Mouse (Mus musculus) liver, postnatal 0 days (tissue): ENCODE data around the gene Pdia2. TPM values are rescaled to one million over a fixed set of nuclear protein-coding genes. Genes with fewer than 3 reads are reported as not detected.
A peak's percentile ranks its signal among the peaks of the same experiment; 100 is the strongest.
"Not testable (repeated sequence)": the region's sequence is repeated elsewhere in the genome, so short reads cannot be mapped to it uniquely, and the experiment has no call there.

Experiments
- ATAC-seq: fragments of 200-750 bp; cut with Nextera tagmentation; 2 replicates; pipeline ENCODE4 v1.8.0; 2017; ENCODE audit warnings: mild to moderate bottlenecking, moderate library complexity
- DNase-seq: peaks from one replicate; pipeline ENCODE4 v3.0.0-alpha.2; 2016
- H3K27ac ChIP-seq: fragments of 300-500 bp; sonication (generic); 2 replicates; pipeline ENCODE4 v1.5.1; 2014; ENCODE audit warnings: antibody characterized with exemption, moderate library complexity, mild to moderate bottlenecking, low read depth
- H3K27me3 ChIP-seq: fragments of 300-500 bp; sonication (generic); 2 replicates; pipeline ENCODE4 v1.6.1; 2014; ENCODE audit warnings: low read length, control low read depth, mixed read lengths; ENCODE audit not compliant: insufficient read depth
- H3K36me3 ChIP-seq: fragments of 300-500 bp; sonication (generic); replicated peaks from 2 replicates; pipeline ENCODE4 v1.6.1; 2014; ENCODE audit warnings: mild to moderate bottlenecking, control low read depth, low read length, moderate library complexity, mixed read lengths; ENCODE audit not compliant: insufficient read depth
- H3K4me1 ChIP-seq: fragments of 300-500 bp; sonication (generic); 2 replicates; pipeline ENCODE4 v1.6.1; 2014; ENCODE audit warnings: antibody characterized with exemption, mild to moderate bottlenecking, control low read depth; ENCODE audit not compliant: insufficient read depth
- H3K4me2 ChIP-seq: fragments of 300-500 bp; sonication (generic); 2 replicates; pipeline ENCODE4 v1.6.1; 2014; ENCODE audit warnings: low read depth, mild to moderate bottlenecking, low read length, moderate library complexity, mixed read lengths
- H3K4me3 ChIP-seq: fragments of 300-500 bp; sonication (generic); 2 replicates; pipeline ENCODE4 v1.5.1; 2014; ENCODE audit warnings: low read depth, low read length
- H3K9ac ChIP-seq: fragments of 300-500 bp; sonication (generic); replicated peaks from 2 replicates; pipeline ENCODE4 v1.6.1; 2014; ENCODE audit warnings: mild to moderate bottlenecking, moderate library complexity
- H3K9me3 ChIP-seq: fragments of 300-500 bp; sonication (generic); 2 replicates; pipeline ENCODE4 v1.6.1; 2016; ENCODE audit warnings: mild to moderate bottlenecking, control low read depth, low read length, mixed read lengths
- CTCF ChIP-seq: sonication (generic); IDR thresholded peaks from 2 replicates; pipeline ENCODE4 v1.5.1; 2016; ENCODE audit warnings: antibody characterized with exemption, low read depth
- EP300 ChIP-seq: IDR thresholded peaks from 2 replicates; pipeline ENCODE4 v1.6.1; 2016; ENCODE audit warnings: antibody characterized with exemption, low read depth, mild to moderate bottlenecking
- WGBS: fragments of 180-500 bp; shearing (Covaris S2); extraction: QIAGEN DNeasy Blood & Tissue Kit; methylation state at CpG from one replicate; pipeline ENCODE4 v1.1.7; 2014; ENCODE audit not compliant: insufficient replicate concordance; 5-methylcytosine and 5-hydroxymethylcytosine counted together
- polyA plus RNA-seq: library from polyadenylated mRNA; unstranded; fragments of >200 nt; fragmentation: Nextera tagmentation; extraction: Ambion mirVana; gene quantifications from 2 replicates; pipeline ENCODE4 v1.2.1, GENCODE M21; 2015

Gene Pdia2
- polyA plus RNA-seq, 1 experiment from 2014 or later: 20.5 TPM

GRCm38 (mm10) chr17:26188091-26188805, 10.6 kb downstream of the Pdia2 start:
- DNase-seq (no peak), ATAC-seq (no peak)
- Histone ChIP-seq H3K36me3 (peaks cover 67% of the 10 kb centered on the region), H3K4me2 (no peak overlapping the region), H3K9ac (no peak overlapping the region), H3K4me3 (no peak overlapping the region), H3K27ac (no peak overlapping the region), H3K4me1 (no peaks in the 10 kb centered on the region), H3K9me3 (no peaks in the 10 kb centered on the region), H3K27me3 (no peaks in the 10 kb centered on the region)
- WGBS: 91% methylated on average over 11 of the region's 11 CpGs
- TF ChIP-seq EP300: no peak
- no peak for TF ChIP-seq CTCF

DNA sequence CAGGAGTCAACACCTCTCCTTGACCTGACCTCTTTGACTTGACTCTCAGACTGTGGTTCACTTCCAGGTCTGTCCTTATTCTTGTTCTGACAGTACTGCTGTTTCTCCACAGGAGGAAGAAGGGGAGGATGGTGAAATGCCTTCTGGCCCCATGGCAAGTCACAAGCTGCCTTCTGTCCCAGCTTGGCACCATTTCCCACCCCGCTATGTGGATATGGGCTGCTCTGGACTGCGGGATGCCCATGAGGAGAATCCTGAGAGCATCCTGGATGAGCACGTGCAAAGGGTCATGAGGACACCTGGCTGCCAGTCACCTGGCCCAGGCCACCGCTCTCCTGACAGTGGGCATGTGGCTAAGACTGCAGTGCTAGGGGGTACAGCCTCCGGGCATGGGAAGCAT, 11.3 kb downstream of the Pdia2 start:
- H3K4me1 ChIP-seq: no peaks in the 10 kb centered on the region
- no peaks in the 10 kb centered on the region for H3K27me3 ChIP-seq
- H3K4me2 ChIP-seq: no peak overlapping the region
- H3K27ac ChIP-seq: no peak overlapping the region
- DNase-seq: no peak
- 94% methylated on average over 5 of the region's 5 CpGs for WGBS
- no peak overlapping the region for H3K9ac ChIP-seq
- TF ChIP-seq EP300 (no peak), CTCF (no peak)
- no peak overlapping the region for H3K4me3 ChIP-seq
- H3K9me3 ChIP-seq: no peaks in the 10 kb centered on the region
- peaks cover 67% of the 10 kb centered on the region for H3K36me3 ChIP-seq
- ATAC-seq: no peak

GRCm38 (mm10) chr17:26181179-26181578, 17.7 kb downstream of the Pdia2 start:
- no peak for ATAC-seq

DNA sequence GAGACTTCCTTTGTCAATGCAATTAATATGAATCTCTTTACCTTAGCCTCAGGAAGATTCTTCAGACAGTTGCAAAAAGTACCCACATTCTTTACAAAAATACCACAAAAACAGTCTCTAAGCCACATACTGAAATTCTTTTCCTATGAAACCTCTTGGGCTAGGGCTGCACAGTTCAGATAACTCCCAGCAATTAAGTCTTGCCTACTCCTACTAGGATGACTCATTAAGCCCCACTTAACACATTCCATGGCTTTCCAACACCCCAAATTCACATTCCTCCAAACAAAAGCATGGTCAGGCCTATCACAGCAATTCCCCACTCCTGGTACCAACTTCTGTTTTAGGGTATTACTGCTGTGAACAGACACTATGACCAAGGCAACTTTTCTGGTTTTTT, 20.3 kb downstream of the Pdia2 start:
- Histone ChIP-seq H3K27ac (no peak overlapping the region), H3K4me3 (no peak overlapping the region), H3K4me2 (no peak overlapping the region), H3K4me1 (no peaks in the 10 kb centered on the region), H3K9me3 (no peaks in the 10 kb centered on the region), H3K9ac (no peak overlapping the region), H3K36me3 (peaks cover 28% of the 10 kb centered on the region; the same call in 1 of the 2 replicates), H3K27me3 (no peaks in the 10 kb centered on the region)
- no peak for DNase-seq
- no peak for ATAC-seq
- TF ChIP-seq EP300 (no peak), CTCF (no peak)

More at GRCm38 (mm10) chr17:26181179-26181578, 17.7 kb downstream of the Pdia2 start:
- Histone ChIP-seq H3K27me3 (no peaks in the 10 kb centered on the region), H3K4me1 (no peaks in the 10 kb centered on the region), H3K9ac (no peak overlapping the region), H3K36me3 (peaks cover 33% of the 10 kb centered on the region), H3K4me2 (no peak overlapping the region), H3K27ac (no peak overlapping the region), H3K4me3 (no peak overlapping the region), H3K9me3 (no peaks in the 10 kb centered on the region)
- 93% methylated on average over 3 of the region's 3 CpGs for WGBS
- DNase-seq: no peak
- TF ChIP-seq EP300 (no peak), CTCF (no peak)

DNA sequence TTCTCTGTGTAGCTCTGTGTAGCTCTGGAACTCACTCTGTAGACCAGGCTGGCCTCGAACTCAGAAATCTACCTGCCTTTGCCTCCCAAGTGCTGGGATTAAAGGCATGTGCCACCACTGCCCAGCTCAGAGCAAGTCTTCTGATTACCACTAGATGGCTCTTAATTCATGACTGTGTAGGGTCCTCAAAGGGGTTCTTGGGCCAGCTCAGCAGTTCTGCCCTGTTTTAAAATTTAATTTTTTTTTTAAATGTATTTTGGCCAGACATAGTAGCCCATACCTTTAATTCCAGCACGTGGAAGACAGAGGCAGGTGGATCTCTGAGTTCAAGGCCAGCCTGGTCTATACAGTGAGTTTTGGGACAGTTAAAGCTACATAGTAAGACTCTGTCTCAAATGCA, 23.6 kb downstream of the Pdia2 start:
- H3K4me2 ChIP-seq, H3K9ac ChIP-seq, H3K9me3 ChIP-seq, DNase-seq, H3K4me1 ChIP-seq, H3K27me3 ChIP-seq, H3K4me3 ChIP-seq, H3K27ac ChIP-seq, ATAC-seq: not testable (repeated sequence)
- H3K36me3 ChIP-seq: peaks cover 16% of the 10 kb centered on the region; the same call in 1 of the 2 replicates
- WGBS: 71% methylated on average over 2 of the region's 2 CpGs
- peak; percentile 28 for TF ChIP-seq CTCF

DNA sequence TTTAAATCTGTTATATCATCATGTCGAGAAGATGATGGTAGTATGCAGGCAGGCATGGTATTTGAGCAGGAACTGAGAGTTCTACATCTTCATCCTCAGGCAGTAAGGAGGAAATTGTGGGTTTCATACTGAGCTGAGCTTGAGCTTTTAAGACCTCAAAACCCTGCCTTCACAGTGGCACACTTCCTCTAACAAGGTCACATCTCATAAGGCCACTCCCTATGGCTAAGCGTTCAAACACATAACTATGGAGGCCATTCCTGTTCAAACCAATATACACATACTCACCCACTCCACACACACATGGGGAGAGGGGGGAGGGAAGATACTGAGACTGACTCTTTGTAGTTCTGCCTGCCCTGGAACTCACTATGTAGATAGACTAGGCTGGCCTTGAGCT, 30.8 kb downstream of the Pdia2 start:
- no peaks in the 10 kb centered on the region for H3K36me3 ChIP-seq
- H3K27ac ChIP-seq: no peak overlapping the region
- no peak overlapping the region for H3K4me2 ChIP-seq
- 30% methylated on average over 2 of the region's 2 CpGs for WGBS
- DNase-seq (no peak), ATAC-seq (peak; percentile 36; the same call in 1 of the 2 replicates)
- no peaks in the 10 kb centered on the region for H3K4me1 ChIP-seq
- no peaks in the 10 kb centered on the region for H3K9me3 ChIP-seq
- no peak overlapping the region for H3K9ac ChIP-seq
- no peaks in the 10 kb centered on the region for H3K27me3 ChIP-seq
- no peak overlapping the region for H3K4me3 ChIP-seq
- TF ChIP-seq EP300: no peak
- TF ChIP-seq CTCF: no peak
